Mouse (Mus musculus) CH12.LX (cell line): ENCODE measurements around the gene Pacs2. TPM values are rescaled to one million over a fixed set of nuclear protein-coding genes. Genes with fewer than 3 reads are reported as not detected.

ENCODE experiments used
- DNase-seq: peaks from one replicate; pipeline ENCODE4 v3.0.0-alpha.2; 2013; ENCODE audit errors: extremely low read depth
- H3K27ac ChIP-seq: 2 replicates; pipeline ENCODE4 v1.5.1; 2012; ENCODE audit warnings: low read depth, mild to moderate bottlenecking, control low read depth, moderate library complexity; ENCODE audit not compliant: insufficient read depth
- H3K27me3 ChIP-seq: replicated peaks from 2 replicates; pipeline ENCODE3; 2012; ENCODE audit warnings: inconsistent platforms
- H3K36me3 ChIP-seq, 2 experiments: replicated peaks in 1 of 2; 2 replicates each; pipeline versions ENCODE3 to v1.6.1; 2012; ENCODE audit warnings: inconsistent platforms in 1 of 2, low read length in 1 of 2, mild to moderate bottlenecking in 1 of 2, mixed read lengths in 1 of 2, moderate library complexity in 1 of 2; ENCODE audit not compliant: control insufficient read depth in 1 of 2, insufficient read depth in 1 of 2
- H3K4me1 ChIP-seq, 2 experiments: 2 replicates each; pipeline ENCODE4 v1.6.1; 2012; ENCODE audit warnings: inconsistent platforms in 1 of 2, moderate library complexity in 1 of 2; ENCODE audit not compliant: insufficient read depth in 2 of 2, control insufficient read depth in 1 of 2
- H3K4me2 ChIP-seq: 2 replicates; pipeline ENCODE4 v1.6.1; 2012; ENCODE audit warnings: low read depth, mild to moderate bottlenecking, control low read depth; ENCODE audit not compliant: poor library complexity, insufficient read depth, severe bottlenecking
- H3K4me3 ChIP-seq, 3 experiments: fragments of 150-350 bp in 1 of 3; sonication (generic) in 1 of 3; replicated peaks in 1 of 3; 2 replicates each; pipeline versions ENCODE3 to v1.5.1; 2011 to 2012; ENCODE audit warnings: low read depth in 2 of 3, low read length in 2 of 3, mild to moderate bottlenecking in 2 of 3, moderate library complexity in 2 of 3, control low read depth in 1 of 3, improper control_type of control experiment in 1 of 3, inconsistent platforms in 1 of 3, mixed read lengths in 1 of 3; ENCODE audit not compliant: poor library complexity in 1 of 3
- H3K79me2 ChIP-seq: replicated peaks from 2 replicates; pipeline ENCODE4 v1.6.1; 2012; ENCODE audit warnings: mild to moderate bottlenecking, moderate library complexity; ENCODE audit not compliant: control insufficient read depth, poor library complexity, insufficient read depth, severe bottlenecking; ENCODE audit errors: extremely low read depth
- H3K9ac ChIP-seq: 2 replicates; pipeline ENCODE4 v1.6.1; 2012; ENCODE audit warnings: low read depth, mild to moderate bottlenecking, control low read depth, moderate library complexity; ENCODE audit not compliant: insufficient read depth
- H3K9me3 ChIP-seq: replicated peaks from 2 replicates; pipeline ENCODE3; 2012; ENCODE audit warnings: low read length, inconsistent platforms, mixed read lengths
- CHD1 ChIP-seq: IDR thresholded peaks from 2 replicates; pipeline ENCODE4 v1.6.1; 2012; ENCODE audit warnings: low read depth, low read length, improper control_type of control experiment, inconsistent platforms
- CTCF ChIP-seq, 2 experiments: IDR thresholded peaks in 1 of 2; conservative IDR thresholded peaks in 1 of 2; 2 replicates each; pipeline ENCODE4 v1.5.1; 2011 to 2012; ENCODE audit warnings: low read depth in 2 of 2, low read length in 2 of 2, improper control_type of control experiment in 1 of 2, inconsistent platforms in 1 of 2, mild to moderate bottlenecking in 1 of 2, moderate library complexity in 1 of 2
- E2F4 ChIP-seq: IDR thresholded peaks from 2 replicates; pipeline ENCODE4 v1.6.1; 2011; ENCODE audit warnings: low read depth, low read length, improper control_type of control experiment; ENCODE audit not compliant: insufficient replicate concordance
- ELF1 ChIP-seq: IDR thresholded peaks from 2 replicates; pipeline ENCODE4 v1.6.1; 2014; ENCODE audit warnings: low read depth, mild to moderate bottlenecking, inconsistent platforms, low read length, improper control_type of control experiment
- EP300 ChIP-seq: IDR thresholded peaks from 2 replicates; pipeline ENCODE4 v1.6.1; 2011; ENCODE audit warnings: low read length, improper control_type of control experiment
- HCFC1 ChIP-seq: IDR thresholded peaks from 2 replicates; pipeline ENCODE4 v1.6.1; 2012; ENCODE audit warnings: low read depth, mild to moderate bottlenecking, inconsistent platforms, low read length, improper control_type of control experiment
- IRF4 ChIP-seq: IDR thresholded peaks from 2 replicates; pipeline ENCODE4 v1.6.1; 2014; ENCODE audit warnings: low read depth, mild to moderate bottlenecking, inconsistent platforms, low read length, improper control_type of control experiment
- JUN ChIP-seq: IDR thresholded peaks from 2 replicates; pipeline ENCODE4 v1.6.1; 2011; ENCODE audit warnings: low read depth, mild to moderate bottlenecking, low read length, improper control_type of control experiment, moderate library complexity; ENCODE audit not compliant: insufficient read depth
- MAX ChIP-seq: IDR thresholded peaks from 2 replicates; pipeline ENCODE4 v1.6.1; 2011; ENCODE audit warnings: low read length, improper control_type of control experiment
- MXI1 ChIP-seq: IDR thresholded peaks from 2 replicates; pipeline ENCODE4 v1.6.1; 2011; ENCODE audit warnings: mild to moderate bottlenecking, low read depth, low read length, improper control_type of control experiment
- MYC ChIP-seq: IDR thresholded peaks from 2 replicates; pipeline ENCODE4 v1.6.1; 2011; ENCODE audit warnings: low read depth, mild to moderate bottlenecking, improper control_type of control experiment, low read length
- NRF1 ChIP-seq: IDR thresholded peaks from 2 replicates; pipeline ENCODE4 v1.6.1; 2014; ENCODE audit warnings: low read depth, mild to moderate bottlenecking, inconsistent platforms, low read length, improper control_type of control experiment, moderate library complexity
- RAD21 ChIP-seq: IDR thresholded peaks from 2 replicates; pipeline ENCODE4 v1.6.1; 2011; ENCODE audit warnings: low read depth, mild to moderate bottlenecking, low read length, improper control_type of control experiment, moderate library complexity
- RCOR1 ChIP-seq: conservative IDR thresholded peaks from 2 replicates; pipeline ENCODE4 v1.6.1; 2012; ENCODE audit warnings: low read depth, mild to moderate bottlenecking, inconsistent platforms, low read length, improper control_type of control experiment
- SIN3A ChIP-seq: IDR thresholded peaks from 2 replicates; pipeline ENCODE4 v1.6.1; 2012; ENCODE audit warnings: low read length, improper control_type of control experiment, inconsistent platforms
- SMC3 ChIP-seq: IDR thresholded peaks from 2 replicates; pipeline ENCODE4 v1.6.1; 2011; ENCODE audit warnings: low read depth, low read length, improper control_type of control experiment
- UBTF ChIP-seq: IDR thresholded peaks from 2 replicates; pipeline ENCODE4 v1.6.1; 2012; ENCODE audit warnings: low read depth, mild to moderate bottlenecking, inconsistent platforms, low read length, improper control_type of control experiment, moderate library complexity
- USF1 ChIP-seq: IDR thresholded peaks from 2 replicates; pipeline ENCODE4 v1.6.1; 2014; ENCODE audit warnings: low read depth, mild to moderate bottlenecking, inconsistent platforms, low read length, improper control_type of control experiment
- USF2 ChIP-seq: conservative IDR thresholded peaks from 2 replicates; pipeline ENCODE4 v1.6.1; 2011; ENCODE audit warnings: low read depth, low read length, improper control_type of control experiment
- ZC3H11A ChIP-seq: IDR thresholded peaks from 2 replicates; pipeline ENCODE4 v1.6.1; 2012; ENCODE audit warnings: low read depth, mild to moderate bottlenecking, inconsistent platforms, low read length, improper control_type of control experiment
- ZMIZ1 ChIP-seq: IDR thresholded peaks from 2 replicates; pipeline ENCODE4 v1.6.1; 2012; ENCODE audit warnings: low read depth, mild to moderate bottlenecking, inconsistent platforms, low read length, improper control_type of control experiment
- ZNF384 ChIP-seq: IDR thresholded peaks from 2 replicates; pipeline ENCODE4 v1.6.1; 2012; ENCODE audit warnings: low read depth, low read length, improper control_type of control experiment, inconsistent platforms
- dilution Hi-C: fragments of 300-500 bp; cut with MboI; formaldehyde crosslinking; loops from 2 replicates; pipeline ENCODE4 v1.14.3; 2020; ENCODE audit warnings: low sequenced_read_pairs; ENCODE audit not compliant: extremely low pct_unique_long_range_greater_than_20kb, extremely low pct_ligation_motif_present
- in situ Hi-C: fragments of 300-500 bp; cut with MboI; formaldehyde crosslinking; loops from 3 replicates; pipeline ENCODE4 v1.14.3; 2019; ENCODE audit warnings: low sequenced_read_pairs, low pct_ligation_motif_present, low pct_unique_long_range_greater_than_20kb, mixed read lengths
- polyA plus RNA-seq: library from polyadenylated mRNA; unstranded; fragments of >175 nt; gene quantifications from 2 replicates; pipeline ENCODE4 v1.2.1, GENCODE M21; 2012; ENCODE audit warnings: low read depth; ENCODE audit not compliant: insufficient read length
- total RNA-seq, 2 experiments: library from RNA; depleted of rRNA; stranded (reverse); fragments of 300-350 nt in 1 of 2; fragments of >200 nt in 1 of 2; gene quantifications; 2 replicates each; pipeline ENCODE4 v1.2.3; 2012 to 2014

The Pacs2 gene
- total and polyA plus RNA-seq, 3 experiments, result 3.1 to 7.1 (median 7.0) TPM

DNA sequence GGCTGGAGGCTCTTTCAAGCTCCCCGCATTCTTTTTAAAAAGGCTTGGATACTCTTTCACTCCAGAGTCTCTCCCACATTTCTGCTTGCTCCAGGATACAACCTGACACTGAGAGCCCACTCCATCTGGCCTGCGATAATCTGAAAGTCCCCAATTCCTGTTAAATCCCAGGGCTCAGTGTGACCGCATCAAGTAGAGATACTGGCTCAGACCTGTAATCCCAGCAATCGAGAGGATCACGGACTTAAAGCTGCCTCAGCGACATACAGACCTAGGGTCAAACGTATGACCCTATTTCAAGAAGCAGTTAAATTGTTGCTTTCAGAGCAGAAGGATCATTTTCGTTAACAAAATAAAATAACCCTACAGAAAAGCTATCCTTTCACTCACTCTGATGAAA lies 10.3 kb upstream of the Pacs2 start:
- Histone ChIP-seq H3K9ac (no peak overlapping the region), H3K4me1 (peaks cover 0 to 10% of the 10 kb centered on the region in 2 experiments; a peak in 2 of 4 replicates), H3K4me3 (no peak overlapping the region), H3K79me2 (peaks cover 7% of the 10 kb centered on the region), H3K9me3 (no peaks in the 10 kb centered on the region), H3K4me2 (no peak overlapping the region), H3K27ac (no peak overlapping the region), H3K36me3 (no peaks in the 10 kb centered on the region), H3K27me3 (peaks cover 7% of the 10 kb centered on the region)
- no peak for DNase-seq
- in situ Hi-C loops, result loop anchor here (10.0 kb wide), 2 partner anchors 51 to 81 kb away; no protein-coding TSS in a partner anchor
- TF ChIP-seq IRF4 (no peak), ZMIZ1 (no peak), ELF1 (no peak), USF1 (no peak), USF2 (no peak), UBTF (no peak), SIN3A (no peak), HCFC1 (no peak), MXI1 (no peak), EP300 (no peak), NRF1 (no peak), E2F4 (no peak), MAX (no peak), JUN (no peak), MYC (no peak), ZNF384 (no peak), CHD1 (no peak), ZC3H11A (no peak)
- dilution Hi-C loops, result no loop called here

DNA sequence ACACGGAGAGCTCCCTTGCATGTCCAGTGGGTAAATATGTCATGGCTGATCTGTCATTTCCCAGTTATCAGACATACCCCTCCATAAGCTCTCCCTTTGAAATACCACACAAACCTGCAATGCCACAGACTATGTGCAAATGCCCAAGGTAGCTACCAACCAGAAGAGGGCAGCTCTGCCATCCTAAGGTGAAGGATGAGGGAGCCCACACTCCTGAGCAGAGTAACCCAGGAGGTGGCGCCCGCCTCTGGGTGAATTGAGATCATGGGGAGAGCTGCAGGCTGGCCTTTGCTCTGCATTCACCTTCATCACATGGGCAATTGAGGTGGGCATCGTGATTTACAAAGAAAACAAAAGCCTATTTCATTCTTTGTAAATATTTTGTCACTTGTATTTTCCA lies 9.3 kb upstream of the Pacs2 start:
- Histone ChIP-seq H3K27ac (no peak overlapping the region), H3K36me3 (no peaks in the 10 kb centered on the region), H3K4me2 (no peak overlapping the region), H3K9ac (no peak overlapping the region), H3K27me3 (peaks cover 7% of the 10 kb centered on the region), H3K4me1 (peaks cover 0 to 6% of the 10 kb centered on the region in 2 experiments; a peak in 1 of 4 replicates), H3K4me3 (no peak overlapping the region), H3K79me2 (no peaks in the 10 kb centered on the region), H3K9me3 (no peaks in the 10 kb centered on the region)
- dilution Hi-C loops (no loop called here), in situ Hi-C loops (loop anchor here (10.0 kb wide), 2 partner anchors 50 to 80 kb away; no protein-coding TSS in a partner anchor)
- DNase-seq, result peak; percentile 47
- no peak for TF ChIP-seq RCOR1
- TF ChIP-seq ZC3H11A, result 0 out of 2 replicates have a peak, but pooled peaks have one; percentile 45
- peak; percentile 94 for TF ChIP-seq SMC3
- TF ChIP-seq RAD21, result peak; percentile 74
- peak in 1 of 2 experiments; percentile 99; a peak in 2 of 4 replicates for TF ChIP-seq CTCF (conservative IDR thresholded peaks at IDR 0.05 in 1 of 2, IDR thresholded peaks at IDR 0.05 in 1 of 2; ENCODE audit: low read depth in 2 of 2, low read length in 2 of 2)
